Mouse (Mus musculus) embryo, embryonic 9.5 days (tissue): Measurements from ENCODE around the gene Slc34a3.
A peak's percentile ranks its signal among the peaks of the same experiment; 100 is the strongest.

ENCODE experiments used
- DNase-seq: peaks from one replicate; pipeline ENCODE4 v3.0.0-alpha.2; 2017; ENCODE audit errors: extremely low spot score

The Slc34a3 gene

GRCm38 (mm10) chr2:25224766-25225752 is 9.1 kb downstream of the Slc34a3 start:
- peak; percentile 97 for DNase-seq

DNA sequence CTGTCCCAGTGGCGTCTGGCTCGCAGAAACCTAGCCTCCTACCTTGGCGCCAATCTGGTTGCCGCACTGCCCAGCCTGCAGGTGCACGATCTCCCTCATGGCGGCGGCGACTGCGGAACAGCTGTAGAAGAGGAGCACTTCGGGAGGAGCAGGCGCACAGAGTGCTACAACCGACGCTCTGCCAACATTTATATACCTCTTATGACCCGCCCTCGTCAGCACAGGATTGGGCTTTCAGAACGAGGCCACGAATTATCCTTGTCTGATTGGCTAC is 9.7 kb downstream of the Slc34a3 start, which contains the start of gene Tubb4b:
Tubb4b (minus strand) TSS at position 211 of the 274 bp plus-strand sequence.
- no peak for DNase-seq

DNA sequence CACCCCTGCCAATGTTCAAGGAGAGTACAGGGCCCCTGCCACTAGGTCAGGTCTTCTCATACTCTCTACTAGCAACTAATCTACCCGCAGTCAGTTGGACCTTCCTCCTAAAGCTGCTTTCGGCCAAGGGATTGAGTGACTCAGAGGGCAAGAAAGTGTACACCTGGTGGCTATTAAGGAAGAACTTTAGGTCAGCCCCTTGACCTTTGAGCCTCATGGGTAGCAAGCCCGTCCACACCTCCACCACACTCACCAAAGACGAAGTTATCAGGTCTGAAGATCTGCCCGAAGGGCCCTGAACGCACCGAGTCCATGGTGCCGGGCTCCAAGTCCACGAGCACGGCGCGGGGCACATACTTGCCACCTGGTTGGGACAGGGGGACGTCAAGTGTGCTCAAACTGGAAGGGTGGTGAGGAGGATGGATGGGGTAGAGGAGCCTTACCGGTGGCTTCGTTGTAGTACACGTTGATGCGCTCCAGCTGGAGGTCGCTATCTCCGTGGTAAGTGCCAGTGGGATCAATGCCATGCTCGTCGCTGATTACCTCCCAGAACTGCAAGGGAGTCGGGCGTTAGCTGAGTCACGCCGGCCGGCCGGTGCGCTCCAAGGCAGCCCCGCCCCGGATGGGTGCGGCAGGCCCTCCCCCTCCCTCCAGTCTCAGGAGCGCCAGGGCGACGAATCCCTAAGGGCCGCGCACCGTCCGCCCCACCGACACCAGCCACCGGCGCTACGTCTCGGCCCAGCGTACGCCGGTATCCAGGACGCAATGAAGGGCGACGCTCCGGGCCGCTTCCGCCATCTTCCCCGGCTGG is 10.3 kb downstream of the Slc34a3 start:
- no peak for DNase-seq

GRCm38 (mm10) chr2:25221331-25221772 is 12.8 kb downstream of the Slc34a3 start:
- DNase-seq: no peak

DNA sequence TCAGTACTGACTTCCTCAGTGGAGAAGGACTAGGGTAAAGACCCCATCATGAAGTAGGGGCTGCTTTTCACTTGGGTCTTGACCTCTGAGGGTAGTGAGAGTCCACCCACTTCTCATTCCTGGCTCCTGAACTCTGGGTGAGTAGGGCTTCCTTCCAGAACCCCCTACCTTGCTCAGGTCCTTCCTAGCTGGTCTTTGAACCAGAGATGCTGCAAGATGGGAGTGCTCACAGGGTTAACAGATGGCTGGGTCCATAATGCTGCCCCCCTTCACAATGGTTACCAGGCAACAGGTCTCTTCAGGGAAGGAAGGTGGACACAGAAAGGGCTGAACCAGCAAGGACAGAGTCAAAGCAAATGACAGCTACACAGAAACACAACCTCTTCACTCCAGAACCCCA is 15.7 kb downstream of the Slc34a3 start, which contains the start of gene Fam166a:
Fam166a (plus strand) TSS at position 301 of the 400 bp plus-strand sequence.
- DNase-seq: no peak

GRCm38 (mm10) chr2:25217666-25218065 is 16.5 kb downstream of the Slc34a3 start:
- no peak for DNase-seq

DNA sequence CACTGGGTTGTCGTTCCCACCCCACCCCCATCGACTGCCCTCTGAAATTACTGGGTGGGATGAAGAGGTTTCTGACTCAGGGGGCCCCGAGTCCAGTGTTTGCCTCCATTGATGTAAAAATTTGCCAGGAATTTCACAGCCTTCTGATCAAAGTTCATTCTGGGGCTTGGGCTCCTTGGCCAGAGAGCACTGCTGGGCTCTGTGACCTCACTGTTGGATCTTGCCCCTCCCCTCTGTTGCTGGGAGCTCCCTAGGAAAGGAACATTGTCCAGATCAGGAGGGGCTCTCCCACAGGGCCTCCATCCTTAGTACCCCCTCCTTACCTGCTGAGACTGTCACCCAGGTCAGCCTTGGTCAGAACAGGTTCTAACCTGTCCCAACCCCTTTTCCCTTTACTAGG is 19.7 kb downstream of the Slc34a3 start, which contains the start of gene Stpg3:
Stpg3 (minus strand) TSS at position 194 of the 400 bp plus-strand sequence.
- DNase-seq: no peak

DNA sequence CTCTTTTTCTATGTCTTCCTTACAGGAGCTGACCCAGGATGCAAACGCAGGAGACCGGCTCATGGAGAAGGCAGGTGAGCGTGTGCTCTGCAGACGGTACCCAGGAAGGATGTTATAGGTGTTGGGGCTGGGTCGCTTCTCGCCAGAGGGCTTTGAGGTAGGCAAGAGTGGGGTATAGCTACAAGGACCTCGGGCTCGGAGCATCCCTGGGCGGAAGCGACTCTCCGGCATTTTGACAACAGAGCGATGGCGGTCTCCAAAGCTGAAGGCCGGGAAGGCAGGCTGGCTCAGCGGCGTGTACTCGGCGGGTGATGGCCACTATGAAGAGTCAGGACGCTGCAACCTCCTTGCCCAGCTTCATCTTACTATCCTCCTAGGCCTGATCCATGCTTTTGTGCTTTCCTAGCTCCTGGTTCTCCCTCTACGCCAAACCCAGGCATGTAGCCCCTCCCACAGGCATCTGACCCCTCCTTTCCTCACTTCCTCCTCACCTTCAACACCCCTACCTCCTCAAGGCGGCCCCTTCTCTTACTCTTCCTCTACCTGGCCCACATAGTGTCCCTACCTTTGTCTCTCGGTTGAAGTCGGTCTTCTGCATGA is 20.8 kb downstream of the Slc34a3 start:
- no peak for DNase-seq

GRCm38 (mm10) chr2:25211121-25211670 is 23.0 kb downstream of the Slc34a3 start, which contains the start of gene Nelfb:
Nelfb (minus strand) TSS chr2:25211489.
- DNase-seq: peak; percentile 96

- DNase-seq: no peak
Measured at GRCm38 (mm10) chr2:25210686-25211085, 23.5 kb downstream of the Slc34a3 start.

- no peak for DNase-seq
Measured at GRCm38 (mm10) chr2:25207593-25207992, 26.6 kb downstream of the Slc34a3 start.

- DNase-seq: no peak
Measured at GRCm38 (mm10) chr2:25203631-25204214, 30.4 kb downstream of the Slc34a3 start.

DNA sequence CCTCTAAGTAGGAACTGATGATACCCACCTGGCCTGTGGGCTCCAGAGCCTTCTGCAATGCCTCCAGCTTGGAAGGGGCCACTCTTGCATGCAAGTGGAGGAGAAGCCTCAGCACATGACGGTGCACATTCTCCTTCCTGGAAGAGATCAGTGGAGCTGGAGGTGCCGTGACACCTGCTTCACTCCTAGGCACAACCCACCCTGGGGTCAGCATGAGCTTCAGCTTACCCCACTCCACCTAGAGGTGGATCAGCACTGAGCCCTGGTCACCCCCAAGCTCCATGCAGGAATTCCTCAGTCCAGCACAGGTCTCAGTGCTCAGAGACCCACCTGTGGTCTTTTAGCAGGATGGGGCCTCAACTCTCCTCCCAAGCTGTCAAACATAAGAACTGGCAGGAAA is 33.5 kb downstream of the Slc34a3 start:
- DNase-seq: no peak

- no peak for DNase-seq
Measured at GRCm38 (mm10) chr2:25197946-25198345, 36.2 kb downstream of the Slc34a3 start.

DNA sequence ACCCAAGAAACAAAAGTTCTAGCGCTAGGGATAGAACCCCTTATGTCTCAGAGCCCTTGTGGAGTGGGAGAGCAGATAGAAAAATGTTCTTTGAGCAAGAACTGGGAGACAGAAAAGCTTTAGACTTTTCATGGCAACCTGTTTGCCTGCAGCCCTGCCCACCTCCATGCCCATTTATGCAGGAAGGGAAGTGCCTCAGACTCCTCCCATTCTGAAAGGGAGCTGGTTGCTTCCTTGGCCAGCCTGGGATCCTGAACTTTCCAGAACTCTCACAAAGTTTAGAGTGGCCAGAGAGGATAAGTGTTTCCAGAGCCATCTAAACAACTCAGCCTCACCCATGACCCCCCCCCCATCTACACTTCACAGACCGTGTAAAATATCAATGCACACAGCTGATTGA is 37.0 kb downstream of the Slc34a3 start:
- DNase-seq: no peak

DNA sequence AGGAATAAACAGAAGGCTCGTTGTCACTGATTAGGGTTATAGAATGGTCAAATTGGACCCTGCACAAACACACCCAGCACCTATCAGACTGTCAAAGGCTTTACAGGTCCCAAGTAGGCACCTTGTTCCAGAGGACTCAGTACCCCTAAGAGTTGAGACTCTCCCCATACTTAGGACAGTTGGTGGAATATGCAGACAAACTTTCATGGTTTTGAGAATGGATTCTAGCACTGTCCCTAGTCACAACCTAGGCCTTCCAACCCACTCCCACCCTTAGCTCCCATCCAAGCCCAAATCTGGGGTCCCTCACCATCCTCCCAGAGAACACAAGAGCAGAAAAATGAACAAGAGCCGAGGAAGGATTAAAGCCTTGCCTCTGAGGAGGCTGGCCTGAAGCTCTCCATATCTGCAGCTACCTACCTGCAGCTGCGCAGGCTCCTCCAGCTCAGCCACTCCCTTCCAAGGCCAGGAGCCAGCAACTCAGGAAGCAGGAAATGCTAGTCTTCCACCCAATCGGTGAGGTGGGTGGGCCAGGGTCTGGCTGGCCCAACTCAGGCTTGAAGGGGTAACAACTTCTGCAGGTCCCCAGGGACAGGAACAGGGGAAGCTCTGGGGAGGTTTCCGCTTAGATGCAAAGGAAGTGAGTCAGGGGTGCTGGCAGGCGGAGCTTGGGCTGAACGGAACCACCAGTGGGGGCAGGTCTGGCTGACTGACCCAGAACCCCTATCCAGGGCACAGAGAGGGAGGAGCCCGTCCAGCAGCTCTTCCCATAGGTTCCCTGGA is 37.8 kb downstream of the Slc34a3 start, which contains the start of gene Tor4a:
Tor4a (minus strand) TSS at position 715 of the 783 bp plus-strand sequence.
- DNase-seq: peak; percentile 45

DNA sequence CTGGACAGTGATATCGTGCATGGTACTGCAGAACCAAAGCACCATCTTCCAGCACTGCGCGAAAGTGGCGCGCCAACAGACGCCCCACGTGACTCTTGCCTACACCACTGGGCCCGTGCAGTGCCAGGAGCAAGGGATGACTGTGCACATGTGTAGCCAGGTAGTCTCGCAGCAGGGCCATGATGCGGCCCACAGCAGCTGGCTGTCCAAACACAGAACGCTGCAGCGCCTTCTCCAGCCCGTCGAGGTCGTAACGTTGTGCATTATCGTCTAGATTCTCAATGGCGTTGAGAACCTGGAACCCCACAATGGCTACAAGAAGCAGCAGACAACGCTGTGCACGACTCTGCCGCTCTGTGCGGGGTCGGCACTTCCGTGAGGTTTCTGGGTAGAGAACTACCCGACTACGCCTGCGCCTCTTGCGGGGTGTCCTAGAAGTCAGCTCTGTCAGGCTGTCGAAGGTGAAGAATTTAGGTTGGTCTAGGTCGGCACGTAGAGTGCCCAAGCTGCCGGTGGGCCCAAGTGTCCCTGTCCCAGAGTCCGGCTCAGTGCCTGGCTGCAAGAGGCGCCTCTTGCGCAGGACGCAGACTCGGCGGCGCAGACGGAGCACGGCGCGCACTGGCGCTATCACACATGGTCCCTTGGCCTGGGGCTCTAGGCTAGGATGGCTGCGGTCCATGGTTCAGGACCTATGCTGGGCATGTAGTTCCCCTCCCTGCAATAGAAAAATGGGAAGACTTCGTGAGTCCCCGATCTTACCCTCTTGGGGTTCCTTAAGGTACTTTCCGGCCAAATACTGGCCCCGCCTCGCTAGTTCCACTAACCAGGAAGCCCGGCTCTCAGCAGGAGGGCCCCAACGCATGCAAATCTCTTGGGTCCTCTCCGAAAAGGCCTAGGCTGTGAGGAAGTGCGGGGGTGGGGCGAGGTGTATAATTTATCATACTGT is 38.7 kb downstream of the Slc34a3 start:
- DNase-seq: peak; percentile 39

DNA sequence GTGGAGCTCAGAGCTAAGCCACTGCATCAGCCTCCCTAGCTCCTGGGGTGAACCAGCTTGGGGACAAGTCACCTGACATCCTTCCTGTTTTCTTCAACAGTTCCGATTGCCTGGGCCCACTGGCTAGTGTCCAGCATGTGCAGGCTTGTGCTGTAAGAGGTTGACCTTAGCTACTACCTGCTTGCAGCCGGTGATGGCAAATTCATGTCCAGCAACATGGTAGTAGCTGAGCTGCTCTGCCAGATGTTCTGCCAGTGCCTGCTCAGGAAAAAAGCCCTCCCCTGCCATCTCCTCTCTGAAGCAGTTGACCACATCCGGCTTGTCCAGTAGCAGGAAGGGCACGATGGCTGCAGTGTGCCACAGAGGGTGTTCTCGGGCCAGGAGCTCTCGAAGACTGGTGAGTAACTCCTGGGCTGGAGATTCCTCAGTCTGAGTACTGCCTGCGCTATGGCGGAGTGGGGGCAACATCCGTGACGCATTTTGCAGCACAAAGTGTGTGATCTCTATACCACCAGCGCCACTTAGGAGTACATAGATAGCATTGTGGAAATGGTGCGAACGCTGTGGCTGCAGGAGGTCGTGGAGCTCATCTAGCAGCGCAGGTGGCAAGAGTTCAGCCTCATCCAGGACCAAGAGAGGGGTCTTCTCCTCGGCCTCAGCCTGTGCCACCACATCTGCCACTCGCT is 39.5 kb downstream of the Slc34a3 start:
- DNase-seq: no peak

DNA sequence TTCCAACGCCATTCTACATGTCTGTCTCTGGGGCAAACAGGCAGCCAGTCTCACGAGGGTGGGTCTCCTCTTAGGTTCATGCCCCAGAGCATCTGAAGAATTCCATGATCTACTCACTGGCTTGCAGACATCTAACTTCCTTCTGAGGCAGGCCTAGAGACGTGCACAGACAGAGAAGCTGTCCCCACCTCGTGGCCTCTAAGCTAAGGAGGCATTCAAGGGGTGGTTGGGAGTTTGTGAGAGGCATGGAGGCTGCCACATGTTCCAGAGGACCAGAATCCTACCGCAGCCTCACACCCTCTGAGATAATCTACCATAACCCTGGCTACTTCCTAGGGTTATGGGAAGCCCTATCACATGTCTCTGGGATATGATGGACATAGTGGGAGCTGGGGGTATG is 40.2 kb downstream of the Slc34a3 start:
- no peak for DNase-seq
